ENCODE assay signal across 21 mouse cellular contexts in the genomic region with DNA sequence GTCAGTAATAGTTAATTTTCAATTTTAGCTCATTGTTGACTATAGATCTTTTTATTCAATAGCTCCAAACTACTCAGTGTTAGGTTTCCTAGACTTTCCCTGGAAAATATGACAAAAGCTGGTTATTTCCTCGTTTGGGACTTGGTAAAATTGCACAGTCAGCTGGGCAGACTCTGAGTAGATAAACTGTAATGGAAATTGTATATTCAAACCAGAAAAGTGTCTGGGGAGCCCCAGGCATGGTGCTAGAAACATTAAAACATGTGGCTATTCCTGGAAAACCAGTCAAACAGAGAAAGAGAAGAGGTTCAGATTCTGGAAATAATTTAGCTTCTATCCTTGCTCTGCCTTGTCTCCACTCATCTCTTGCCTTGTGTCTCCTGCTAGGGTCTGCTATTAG.
DNase-seq lines count a peak whose midpoint lies in the region; ATAC-seq and TF ChIP-seq lines count a peak whose summit lies in the region.
"Had no signal": no experiment of that assay in that cellular context is flagged by ENCODE, and none has a peak within 500 bp of the region (broad histone marks: within the 10 kb centered on the region; RNA-seq: fewer than 3 reads in every experiment).

No protein-coding gene starts in this region.

- H3K27me3 ChIP-seq in embryonic facial prominence, embryonic 14.5 days (replicated peaks; ENCODE audit: control insufficient read depth, insufficient read depth, low read length), result no peaks in the 10 kb centered on the region
- H3K27me3 ChIP-seq in embryonic facial prominence, embryonic 10.5 days (replicated peaks; ENCODE audit: low read depth, poor library complexity, severe bottlenecking), result no peaks in the 10 kb centered on the region
- no peaks in the 10 kb centered on the region for H3K27me3 ChIP-seq in limb, embryonic 14.5 days (ENCODE audit: control insufficient read depth, insufficient read depth, low read length)
- no peaks in the 10 kb centered on the region for H3K27me3 ChIP-seq in limb, embryonic 10.5 days (ENCODE audit: low read depth, poor library complexity, severe bottlenecking)
- no peaks in the 10 kb centered on the region for H3K27me3 ChIP-seq in CH12.LX (replicated peaks)
- H3K27me3 ChIP-seq: Patski had no signal

- no peak overlapping the region for H3K27ac ChIP-seq in embryonic facial prominence, embryonic 14.5 days (replicated peaks; ENCODE audit: low read depth, low read length)
- no peak overlapping the region for H3K27ac ChIP-seq in embryonic facial prominence, embryonic 10.5 days (replicated peaks)
- no peak overlapping the region for H3K27ac ChIP-seq in limb, embryonic 14.5 days (replicated peaks; ENCODE audit: low read depth, low read length)
- no peak overlapping the region for H3K27ac ChIP-seq in limb, embryonic 10.5 days
- H3K27ac ChIP-seq in CH12.LX (ENCODE audit: insufficient read depth, low read depth), result no peak overlapping the region

- no peak for TF ChIP-seq CTCF in CH12.LX (conservative IDR thresholded peaks at IDR 0.05 in 1 of 2, IDR thresholded peaks at IDR 0.05 in 1 of 2; ENCODE audit: low read depth in 2 of 2, low read length in 2 of 2)

- no peaks in the 10 kb centered on the region for H3K79me2 ChIP-seq in CH12.LX (replicated peaks; ENCODE audit: control insufficient read depth, extremely low read depth, insufficient read depth, poor library complexity, severe bottlenecking)

- H3K4me2 ChIP-seq in embryonic facial prominence, embryonic 14.5 days (ENCODE audit: low read depth, low read length), result no peak overlapping the region
- H3K4me2 ChIP-seq in limb, embryonic 14.5 days (replicated peaks; ENCODE audit: low read depth, low read length, severe bottlenecking), result no peak overlapping the region
- no peak overlapping the region for H3K4me2 ChIP-seq in CH12.LX (ENCODE audit: insufficient read depth, low read depth, poor library complexity, severe bottlenecking)

- TF ChIP-seq EP300 in CH12.LX (IDR thresholded peaks at IDR 0.05; ENCODE audit: low read length), result peak; percentile 75

- WGBS in embryonic facial prominence, embryonic 14.5 days, result 25% methylated on average over 1 of the region's 1 CpGs
- WGBS in embryonic facial prominence, embryonic 10.5 days, result 56% methylated on average over 1 of the region's 1 CpGs
- 32% methylated on average over 1 of the region's 1 CpGs for WGBS in limb, embryonic 14.5 days
- 64% methylated on average over 1 of the region's 1 CpGs for WGBS in limb, embryonic 10.5 days

- in situ Hi-C loops in CH12.LX (cut with MboI; ENCODE audit: low pct_ligation_motif_present, low pct_unique_long_range_greater_than_20kb, low sequenced_read_pairs), result no loop called here

- dilution Hi-C loops in CH12.LX (cut with MboI; ENCODE audit: extremely low pct_ligation_motif_present, extremely low pct_unique_long_range_greater_than_20kb, low sequenced_read_pairs), result no loop called here

- ATAC-seq in embryonic facial prominence, embryonic 14.5 days (ENCODE audit: low read depth), result no peak
- ATAC-seq in limb, embryonic 14.5 days (ENCODE audit: low FRiP score, low read depth), result no peak
- ATAC-seq: activated CD4-positive, CD25-positive, alpha-beta regulatory T cell, adult 4 months; CD4-positive, CD25-positive, alpha-beta regulatory T cell, adult 4 months; Patski had no signal

- H3K4me1 ChIP-seq in embryonic facial prominence, embryonic 14.5 days (ENCODE audit: control insufficient read depth, insufficient read depth, low read length), result no peaks in the 10 kb centered on the region
- H3K4me1 ChIP-seq in embryonic facial prominence, embryonic 10.5 days, result peaks cover 4% of the 10 kb centered on the region; the same call in 1 of the 2 replicates
- 0 out of 2 replicates have a peak, but pooled peaks cover 4% of the 10 kb centered on the region for H3K4me1 ChIP-seq in limb, embryonic 14.5 days (ENCODE audit: control insufficient read depth, insufficient read depth, low read length)
- H3K4me1 ChIP-seq in limb, embryonic 10.5 days, result no peaks in the 10 kb centered on the region
- peaks cover 0 to 5% of the 10 kb centered on the region in 2 experiments; a peak in 1 of 4 replicates for H3K4me1 ChIP-seq in CH12.LX (ENCODE audit: control insufficient read depth in 1 of 2, insufficient read depth in 2 of 2)

- no peak for TF ChIP-seq POLR2A in limb, embryonic 14.5 days (IDR thresholded peaks at IDR 0.05; ENCODE audit: borderline replicate concordance, extremely low read depth, insufficient read depth, insufficient read length)
- TF ChIP-seq POLR2A in CH12.LX (IDR thresholded peaks at IDR 0.05; ENCODE audit: low read depth, low read length), result no peak

- no peaks in the 10 kb centered on the region for H3K36me3 ChIP-seq in embryonic facial prominence, embryonic 14.5 days (ENCODE audit: control insufficient read depth, insufficient read depth, low read length)
- H3K36me3 ChIP-seq in embryonic facial prominence, embryonic 10.5 days (replicated peaks), result no peaks in the 10 kb centered on the region
- H3K36me3 ChIP-seq in limb, embryonic 14.5 days (ENCODE audit: control insufficient read depth, insufficient read depth, low read length), result no peaks in the 10 kb centered on the region
- H3K36me3 ChIP-seq in limb, embryonic 10.5 days, result no peaks in the 10 kb centered on the region
- H3K36me3 ChIP-seq in CH12.LX (replicated peaks in 1 of 2; ENCODE audit: control insufficient read depth in 1 of 2, insufficient read depth in 1 of 2, low read length in 1 of 2), result no peaks in the 10 kb centered on the region
- H3K36me3 ChIP-seq: G1E had no signal

- H3K9me3 ChIP-seq in embryonic facial prominence, embryonic 14.5 days (ENCODE audit: control insufficient read depth, low read length), result peaks cover 4% of the 10 kb centered on the region; the same call in 1 of the 2 replicates
- H3K9me3 ChIP-seq in embryonic facial prominence, embryonic 10.5 days, result no peaks in the 10 kb centered on the region
- no peaks in the 10 kb centered on the region for H3K9me3 ChIP-seq in limb, embryonic 14.5 days (ENCODE audit: control insufficient read depth, low read length)
- H3K9me3 ChIP-seq in limb, embryonic 10.5 days (replicated peaks), result no peaks in the 10 kb centered on the region
- H3K9me3 ChIP-seq in CH12.LX (replicated peaks; ENCODE audit: low read length), result peaks cover 8% of the 10 kb centered on the region
- H3K9me3 ChIP-seq: G1E had no signal

- no peak for TF ChIP-seq RAD21 in CH12.LX (IDR thresholded peaks at IDR 0.05; ENCODE audit: low read depth, low read length)

- peak; percentile 52 for DNase-seq in embryonic facial prominence, embryonic 14.5 days (ENCODE audit: low spot score)
- no peak for DNase-seq in embryonic facial prominence, embryonic 10.5 days (ENCODE audit: low spot score)
- DNase-seq in limb, embryonic 14.5 days (ENCODE audit: low spot score), result peak; percentile 21
- no peak for DNase-seq in limb, embryonic 10.5 days (ENCODE audit: low spot score)
- DNase-seq in CH12.LX (ENCODE audit: extremely low read depth), result peak; percentile 53
- DNase-seq in layer of hippocampus, postnatal 36 days, result no peak
- DNase-seq: adrenal gland, adult 2 months; adrenal gland, adult 8-10 months; adrenal gland, postnatal 10 days; adrenal gland, postnatal 14 days; adrenal gland, postnatal 25 days; adrenal gland, postnatal 36 days; B cell, adult 2 months; cerebellum, adult 11 months; cerebellum, adult 11-12 months; cerebellum, adult 18-20 months; cerebellum, adult 2 months had no signal

- H3K4me3 ChIP-seq in embryonic facial prominence, embryonic 14.5 days (ENCODE audit: low read depth, low read length), result no peak overlapping the region
- H3K4me3 ChIP-seq in embryonic facial prominence, embryonic 10.5 days, result no peak overlapping the region
- no peak overlapping the region for H3K4me3 ChIP-seq in limb, embryonic 14.5 days (replicated peaks; ENCODE audit: low read length)
- H3K4me3 ChIP-seq in limb, embryonic 10.5 days, result no peak overlapping the region
- H3K4me3 ChIP-seq in CH12.LX (replicated peaks in 1 of 3; ENCODE audit: low read depth in 2 of 3, low read length in 2 of 3, poor library complexity in 1 of 3), result no peak overlapping the region

- H3K9ac ChIP-seq in embryonic facial prominence, embryonic 14.5 days (ENCODE audit: low read depth, low read length), result no peak overlapping the region
- H3K9ac ChIP-seq in limb, embryonic 14.5 days (ENCODE audit: low read depth, low read length, severe bottlenecking), result no peak overlapping the region
- H3K9ac ChIP-seq in CH12.LX (ENCODE audit: insufficient read depth, low read depth), result no peak overlapping the region

TF ChIP-seq in CH12.LX, 34 proteins besides CTCF, POLR2A, EP300 and RAD21 (continues in another document):
- TF ChIP-seq MEF2A (IDR thresholded peaks at IDR 0.05; ENCODE audit: borderline replicate concordance, low read depth, low read length), result peak; percentile 82
- no peak for TF ChIP-seq UBTF (IDR thresholded peaks at IDR 0.05; ENCODE audit: low read depth, low read length)
- no peak for TF ChIP-seq HCFC1 (IDR thresholded peaks at IDR 0.05; ENCODE audit: low read depth, low read length)
- TF ChIP-seq IRF4 (IDR thresholded peaks at IDR 0.05; ENCODE audit: low read depth, low read length), result peak; percentile 63
- peak; percentile 81 for TF ChIP-seq MAFK (IDR thresholded peaks at IDR 0.05; ENCODE audit: insufficient replicate concordance, low read length)
- TF ChIP-seq E2F4 (IDR thresholded peaks at IDR 0.05; ENCODE audit: insufficient replicate concordance, low read depth, low read length), result no peak
- no peak for TF ChIP-seq MAZ (IDR thresholded peaks at IDR 0.05; ENCODE audit: low read depth, low read length)
- no peak for TF ChIP-seq JUN (IDR thresholded peaks at IDR 0.05; ENCODE audit: insufficient read depth, low read depth, low read length)
- no peak for TF ChIP-seq ELF1 (IDR thresholded peaks at IDR 0.05; ENCODE audit: low read depth, low read length)
- 0 out of 2 replicates have a peak, but pooled peaks have one; percentile 23 for TF ChIP-seq RCOR1 (conservative IDR thresholded peaks at IDR 0.05; ENCODE audit: low read depth, low read length)
- TF ChIP-seq GABPA (IDR thresholded peaks at IDR 0.05; ENCODE audit: insufficient replicate concordance, low read depth, low read length), result no peak
- no peak for TF ChIP-seq KAT2A (IDR thresholded peaks at IDR 0.05; ENCODE audit: insufficient replicate concordance, low read length)
- TF ChIP-seq SMC3 (IDR thresholded peaks at IDR 0.05; ENCODE audit: low read depth, low read length), result no peak
- no peak for TF ChIP-seq MAX (IDR thresholded peaks at IDR 0.05; ENCODE audit: low read length)
- no peak for TF ChIP-seq CHD1 (IDR thresholded peaks at IDR 0.05; ENCODE audit: low read depth, low read length)
- no peak for TF ChIP-seq ZNF384 (IDR thresholded peaks at IDR 0.05; ENCODE audit: low read depth, low read length)
- no peak for TF ChIP-seq TCF12 (IDR thresholded peaks at IDR 0.05; ENCODE audit: low read depth, low read length)
- peak; percentile 39; the same call in 1 of the 2 replicates for TF ChIP-seq BHLHE40 (IDR thresholded peaks at IDR 0.05; ENCODE audit: low read depth, low read length)
- TF ChIP-seq NRF1 (IDR thresholded peaks at IDR 0.05; ENCODE audit: low read depth, low read length), result no peak
- no peak for TF ChIP-seq TBP (conservative IDR thresholded peaks at IDR 0.05; ENCODE audit: low read depth, low read length)
- no peak for TF ChIP-seq PAX5 (IDR thresholded peaks at IDR 0.05; ENCODE audit: low read length)

Comparison
In these comparisons a context has a peak if more than half of its experiments do, and no peak if none do; other contexts are left out.
1. DNase-seq: peak in embryonic facial prominence, embryonic 14.5 days (single experiment), limb, embryonic 14.5 days (single experiment) and CH12.LX (single experiment); none in embryonic facial prominence, embryonic 10.5 days (single experiment), limb, embryonic 10.5 days (single experiment) and layer of hippocampus, postnatal 36 days (0 of 2).